Mouse (Mus musculus) T-helper 17 cell (primary cell): ENCODE data around the gene Clmp.

Source experiments
- in situ Hi-C, 2 experiments: fragments of 300-600 bp; cut with MboI, MseI; formaldehyde crosslinking; loops; 1 replicate in 1 of 2; 2 replicates in 1 of 2; pipeline ENCODE4 v1.15.1; 2025; ENCODE audit warnings: high pct_unique_total_duplicates in 2 of 2

The Clmp gene

GRCm38 (mm10) chr9:40685801-40686420, at the start of gene Clmp:
TSS of gene Clmp (plus strand) at chr9:40685962.
- in situ Hi-C loops: loop anchor here in 1 of 2 experiments (25.0 kb wide), 1 partner anchor 1076 kb away; no protein-coding TSS in a partner anchor

- in situ Hi-C loops: loop anchor here (5.0 kb wide), 1 partner anchor 111 kb away; no protein-coding TSS in a partner anchor
Measured at GRCm38 (mm10) chr9:40636054-40636453, 49.7 kb upstream of the Clmp start.

GRCm38 (mm10) chr9:40637705-40638393, 47.9 kb upstream of the Clmp start:
- in situ Hi-C loops: loop anchor here (5.0 kb wide), 1 partner anchor 109 kb away; no protein-coding TSS in a partner anchor

DNA sequence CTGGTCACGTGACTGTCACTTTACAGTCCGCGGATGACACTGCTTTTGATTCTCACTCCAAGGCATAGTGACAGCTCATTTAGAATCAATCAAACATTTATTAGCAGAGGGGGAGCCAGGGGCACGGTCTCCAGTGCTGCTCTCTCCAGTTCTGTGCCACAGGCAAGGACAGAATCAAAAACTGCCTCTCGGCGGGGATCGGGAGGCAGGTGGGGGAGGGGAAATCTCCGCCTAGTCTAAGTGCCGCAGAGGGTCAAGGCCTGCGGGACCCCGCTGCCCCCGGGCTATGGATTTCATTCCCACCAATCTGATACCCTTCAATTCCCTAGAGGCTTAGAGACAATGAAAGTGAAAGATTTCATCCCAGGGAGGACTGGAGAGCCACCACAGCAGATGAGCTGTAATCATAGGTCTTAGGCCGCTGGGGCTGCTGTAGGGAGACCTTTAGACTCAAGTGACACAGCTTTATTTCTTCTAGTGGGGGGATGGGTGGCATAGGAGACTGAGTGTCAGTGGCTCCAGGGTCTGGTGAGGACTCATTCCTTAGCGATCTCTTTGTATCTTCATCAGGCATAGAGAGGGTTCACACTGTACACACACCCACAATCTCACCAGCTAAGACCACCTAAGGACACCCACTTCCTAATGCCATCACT, 47.2 kb upstream of the Clmp start:
- in situ Hi-C loops: loop anchor here (5.0 kb wide), 1 partner anchor 109 kb away; no protein-coding TSS in a partner anchor

- in situ Hi-C loops: loop anchor here (5.0 kb wide), 1 partner anchor 108 kb away; no protein-coding TSS in a partner anchor
Measured at GRCm38 (mm10) chr9:40639536-40640187, 46.1 kb upstream of the Clmp start.

DNA sequence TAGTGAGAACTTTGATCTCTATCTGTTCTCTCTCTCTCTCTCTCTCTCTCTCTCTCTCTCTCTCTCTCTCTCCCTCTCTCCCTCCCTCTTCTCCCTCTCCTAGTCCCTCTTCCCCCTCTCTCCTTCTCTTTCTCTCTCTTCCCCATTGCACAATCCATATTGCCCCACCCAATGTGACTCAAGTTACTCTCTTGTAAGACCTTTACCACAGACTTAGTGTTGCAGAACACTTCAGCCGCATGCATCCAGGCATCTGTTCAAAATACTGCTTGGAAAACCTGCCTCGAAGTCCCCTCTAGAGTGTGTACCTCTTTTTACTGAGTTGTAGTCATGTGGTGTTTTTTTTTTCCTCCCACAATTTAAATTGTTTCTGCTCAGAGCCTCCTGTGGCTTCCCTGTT, 44.4 kb upstream of the Clmp start:
- in situ Hi-C loops: no loop called here

- in situ Hi-C loops: no loop called here
Measured at GRCm38 (mm10) chr9:40642470-40643220, 43.1 kb upstream of the Clmp start.

DNA sequence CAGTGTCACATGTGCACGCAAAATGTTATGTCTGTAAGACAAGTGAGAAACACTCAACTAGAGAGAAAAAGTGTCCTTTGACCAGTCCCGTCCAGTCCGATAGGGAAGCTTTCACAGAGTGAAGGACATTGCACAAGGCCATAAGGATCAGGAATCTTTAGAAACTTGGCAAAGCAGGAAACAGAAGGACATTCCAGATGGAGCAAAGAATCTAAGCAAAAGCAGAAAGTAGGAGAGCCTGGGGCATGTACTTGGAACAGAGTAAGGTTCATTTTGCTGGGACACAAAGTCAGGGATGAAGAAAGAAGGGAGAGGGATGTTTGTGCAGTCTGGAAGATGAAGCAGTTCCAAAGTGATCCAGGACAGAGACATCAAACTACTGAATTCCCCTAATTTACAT, 36.3 kb upstream of the Clmp start:
- in situ Hi-C loops: no loop called here

GRCm38 (mm10) chr9:40649983-40650382, 35.8 kb upstream of the Clmp start:
- in situ Hi-C loops: no loop called here

GRCm38 (mm10) chr9:40651239-40651859, 34.4 kb upstream of the Clmp start:
- in situ Hi-C loops: no loop called here

- in situ Hi-C loops: no loop called here
Measured at GRCm38 (mm10) chr9:40652757-40653156, 33.0 kb upstream of the Clmp start.

DNA sequence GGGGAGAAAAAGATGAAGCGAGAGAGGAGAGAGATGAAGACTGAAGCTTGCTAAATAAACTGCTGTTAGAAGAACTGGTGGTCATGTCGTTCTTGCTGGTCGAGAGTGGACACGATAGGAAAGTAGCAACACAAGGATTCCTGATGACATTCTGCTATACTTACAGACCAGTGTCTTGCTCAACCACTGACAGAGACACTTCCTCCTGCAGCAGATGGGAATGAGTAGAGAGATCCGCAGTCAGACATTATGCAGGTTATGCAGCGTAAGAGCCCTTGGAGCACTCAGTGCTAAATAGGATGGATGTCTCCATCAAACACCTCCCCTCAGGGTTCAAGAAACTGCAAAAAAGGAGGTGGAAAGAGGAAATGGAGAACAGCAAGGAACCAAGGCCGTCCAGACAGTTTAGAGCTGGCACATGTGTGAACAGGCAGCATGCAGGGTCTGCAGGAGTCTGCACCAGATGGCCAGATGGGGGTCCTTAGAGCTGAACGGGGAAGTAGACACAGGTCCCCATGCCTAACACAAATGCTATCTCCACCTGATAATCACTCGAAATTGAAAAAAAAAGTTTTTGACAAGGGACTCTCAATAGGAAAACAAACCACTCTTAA, 19.5 kb upstream of the Clmp start:
- in situ Hi-C loops: no loop called here

DNA sequence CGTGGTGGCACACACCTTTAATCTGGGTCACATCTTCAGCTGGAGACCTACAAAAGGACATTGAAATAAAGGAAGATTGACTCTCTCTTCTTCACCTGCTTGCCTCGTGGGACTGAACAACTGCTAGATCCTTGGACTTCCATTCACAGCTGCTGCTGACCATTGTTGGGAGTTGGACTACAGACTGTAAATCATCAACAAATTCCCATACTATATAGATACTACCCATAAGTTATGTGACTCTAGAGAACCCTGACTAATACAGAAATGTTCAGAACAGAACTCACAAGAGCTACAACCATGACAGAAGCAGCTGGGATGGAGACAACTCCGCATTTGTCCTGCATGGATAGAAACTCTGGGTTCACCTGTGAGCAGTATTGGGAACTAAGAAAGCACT, 15.4 kb upstream of the Clmp start, which contains the start of gene Gm21915:
TSS of gene Gm21915 (plus strand) at position 301 of the 400 bp plus-strand sequence.
- in situ Hi-C loops: no loop called here

GRCm38 (mm10) chr9:40671323-40671930, 14.3 kb upstream of the Clmp start:
- in situ Hi-C loops: no loop called here

DNA sequence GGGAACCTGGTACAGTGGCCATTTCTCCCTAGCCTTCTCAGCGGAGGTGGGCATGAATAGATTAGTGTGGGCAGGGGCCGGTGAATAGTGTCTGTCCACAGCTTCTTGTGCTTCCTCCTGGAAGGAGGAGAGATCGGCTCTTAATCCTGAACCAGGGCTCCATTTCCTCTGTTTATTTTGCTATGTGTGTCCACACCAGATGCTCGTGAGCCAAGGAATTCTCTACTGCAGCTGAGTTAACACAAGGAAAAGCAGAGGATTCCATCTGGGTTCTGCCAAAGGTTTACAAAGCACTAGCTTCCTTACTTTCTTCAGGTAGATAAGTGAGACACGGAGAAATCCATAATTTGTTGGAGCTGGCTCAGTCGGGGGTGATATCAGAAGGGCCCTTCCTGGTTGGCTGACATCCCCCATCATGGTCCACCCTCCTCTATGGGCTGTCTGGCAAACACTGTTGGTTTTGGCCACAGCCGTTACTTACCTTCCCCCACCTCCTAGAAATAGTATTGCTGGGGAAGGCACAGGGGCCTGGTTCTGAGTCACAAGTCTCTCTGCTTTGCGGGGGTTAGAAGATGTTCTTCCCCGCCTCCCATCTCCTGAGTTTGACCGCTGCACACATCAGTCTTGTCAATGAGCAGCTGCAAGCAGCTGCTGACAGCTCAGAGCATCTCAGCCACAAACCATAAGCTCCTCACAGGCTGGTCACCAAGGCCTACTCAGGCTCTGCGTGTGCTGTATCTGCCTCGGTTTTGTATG, 10.4 kb upstream of the Clmp start:
- in situ Hi-C loops: loop anchor here in 1 of 2 experiments (25.0 kb wide), 1 partner anchor 1087 kb away; no protein-coding TSS in a partner anchor

- in situ Hi-C loops: loop anchor here in 1 of 2 experiments (25.0 kb wide), 1 partner anchor 1084 kb away; no protein-coding TSS in a partner anchor
Measured at GRCm38 (mm10) chr9:40678653-40679052, 7.1 kb upstream of the Clmp start.

GRCm38 (mm10) chr9:40686421-40686899, 698 bp downstream of the Clmp start:
- in situ Hi-C loops: loop anchor here in 1 of 2 experiments (25.0 kb wide), 1 partner anchor 1076 kb away; no protein-coding TSS in a partner anchor

DNA sequence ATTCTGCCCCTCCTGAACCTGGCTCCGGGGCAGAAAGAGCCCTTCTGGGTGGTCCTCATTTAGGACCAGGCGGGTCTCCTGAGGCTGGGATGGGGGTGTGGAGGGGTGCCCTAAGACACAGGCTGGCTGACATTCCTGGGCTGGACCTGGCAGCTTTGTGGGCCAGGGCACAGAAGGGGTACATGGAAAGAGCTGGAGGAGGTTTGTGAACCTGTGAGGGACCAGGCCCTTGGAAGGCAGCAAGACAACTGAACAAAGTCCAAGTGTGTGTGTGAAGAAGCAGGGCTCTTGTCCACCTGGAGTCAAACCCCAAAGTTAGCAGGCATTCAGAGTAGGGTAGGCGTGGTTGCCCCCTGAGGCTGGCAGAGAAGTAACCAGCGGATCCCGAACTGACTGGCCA, 1.3 kb downstream of the Clmp start:
- in situ Hi-C loops: loop anchor here in 1 of 2 experiments (25.0 kb wide), 1 partner anchor 1075 kb away; no protein-coding TSS in a partner anchor
